Mouse (Mus musculus): Measurements from ENCODE around the gene Timm50. TPM values are rescaled to one million over a fixed set of nuclear protein-coding genes. Genes with fewer than 3 reads are reported as not detected.

The Timm50 gene
- 56.9 and 58.6 TPM in 2 replicates for polyA plus RNA-seq (2012; rRNA removed)

DNA sequence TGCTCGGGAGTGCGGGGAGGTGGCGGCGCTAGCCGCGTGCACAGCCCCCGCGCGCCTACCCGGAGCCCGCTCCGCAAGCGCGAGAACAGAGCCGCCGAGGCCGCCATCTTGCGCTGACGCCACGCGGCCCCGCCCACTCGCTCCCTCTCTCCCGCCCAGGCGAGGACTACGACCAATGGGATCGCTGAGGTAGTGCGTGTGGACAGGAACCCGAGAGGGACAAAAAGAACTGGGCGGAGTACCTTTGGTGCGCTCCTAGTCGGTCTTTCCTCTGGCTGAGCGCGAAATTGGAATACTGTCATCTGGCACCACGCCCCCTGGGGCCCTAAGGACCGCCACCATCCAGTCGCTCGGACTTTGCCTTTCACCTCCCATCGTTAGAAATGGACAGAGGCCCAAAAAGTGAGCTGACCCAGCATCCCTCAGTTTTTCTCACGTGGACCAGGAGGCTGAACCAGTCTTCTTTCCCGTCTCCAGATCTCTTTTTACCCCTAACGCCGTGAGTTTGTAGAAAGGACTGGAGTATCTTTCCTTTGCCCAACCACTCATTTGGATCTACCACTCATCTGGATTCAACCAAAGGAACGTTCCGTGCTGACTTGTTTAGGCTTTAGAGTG is at the start of gene Timm50:
Gene Timm50, minus strand, starts transcription at position 147 of the 618 bp plus-strand sequence.
- no peak within 1 kb of the TSS for H3K27ac ChIP-seq (ENCODE audit: insufficient read depth, low read length)
- TF ChIP-seq CTCF (IDR thresholded peaks at IDR 0.05; ENCODE audit: extremely low read depth, insufficient read depth, low read length) (no peak), POLR2A (IDR thresholded peaks at IDR 0.05; ENCODE audit: extremely low read depth, insufficient read depth, low read length) (peak; percentile 54; the same call in 1 of the 2 replicates)
- peak within 1 kb of the TSS; percentile 58 for H3K4me3 ChIP-seq (ENCODE audit: insufficient read depth, low read length)
- H3K4me1 ChIP-seq (ENCODE audit: control insufficient read depth, insufficient read depth, low read length): 0 out of 2 replicates have a peak, but pooled peaks cover 1% of the 10 kb centered on the region

- no peak for TF ChIP-seq CTCF (IDR thresholded peaks at IDR 0.05; ENCODE audit: extremely low read depth, insufficient read depth, low read length)
- TF ChIP-seq POLR2A (IDR thresholded peaks at IDR 0.05; ENCODE audit: extremely low read depth, insufficient read depth, low read length): no peak
- Histone ChIP-seq H3K4me3 (ENCODE audit: insufficient read depth, low read length) (no peak overlapping the region), H3K27ac (ENCODE audit: insufficient read depth, low read length) (no peak overlapping the region), H3K4me1 (ENCODE audit: control insufficient read depth, insufficient read depth, low read length) (no peaks in the 10 kb centered on the region)
Measured at GRCm38 (mm10) chr7:28360291-28360690, 48.4 kb upstream of the Timm50 start.

GRCm38 (mm10) chr7:28359854-28360253 is 48.0 kb upstream of the Timm50 start:
- TF ChIP-seq CTCF (IDR thresholded peaks at IDR 0.05; ENCODE audit: extremely low read depth, insufficient read depth, low read length) (no peak), POLR2A (IDR thresholded peaks at IDR 0.05; ENCODE audit: extremely low read depth, insufficient read depth, low read length) (no peak)
- H3K4me1 ChIP-seq (ENCODE audit: control insufficient read depth, insufficient read depth, low read length): no peaks in the 10 kb centered on the region
- no peak overlapping the region for H3K27ac ChIP-seq (ENCODE audit: insufficient read depth, low read length)
- H3K4me3 ChIP-seq (ENCODE audit: insufficient read depth, low read length): no peak overlapping the region

DNA sequence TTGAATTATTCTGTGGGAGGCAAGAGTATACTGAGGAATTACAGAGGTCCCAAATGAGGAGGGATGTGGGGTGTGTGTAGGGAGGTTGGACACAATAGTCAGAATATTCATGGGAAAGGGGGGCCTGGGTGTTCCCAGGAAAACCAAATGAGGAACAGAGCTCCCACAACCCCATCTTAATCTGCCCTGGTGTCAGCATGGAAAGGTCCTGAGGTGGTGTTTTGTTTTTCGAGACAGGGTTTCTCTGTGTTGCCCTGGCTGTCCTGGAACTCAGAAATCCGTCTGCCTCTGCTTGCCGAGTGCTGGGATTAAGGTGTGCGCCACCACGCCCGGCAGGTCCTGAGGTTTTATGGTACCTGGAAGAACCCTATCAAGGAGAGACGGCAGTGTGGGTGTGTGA is 46.6 kb upstream of the Timm50 start:
- Histone ChIP-seq H3K27ac (ENCODE audit: insufficient read depth, low read length) (no peak overlapping the region), H3K4me3 (ENCODE audit: insufficient read depth, low read length) (no peak overlapping the region), H3K4me1 (ENCODE audit: control insufficient read depth, insufficient read depth, low read length) (no peaks in the 10 kb centered on the region)
- TF ChIP-seq POLR2A (IDR thresholded peaks at IDR 0.05; ENCODE audit: extremely low read depth, insufficient read depth, low read length) (no peak), CTCF (IDR thresholded peaks at IDR 0.05; ENCODE audit: extremely low read depth, insufficient read depth, low read length) (no peak)

DNA sequence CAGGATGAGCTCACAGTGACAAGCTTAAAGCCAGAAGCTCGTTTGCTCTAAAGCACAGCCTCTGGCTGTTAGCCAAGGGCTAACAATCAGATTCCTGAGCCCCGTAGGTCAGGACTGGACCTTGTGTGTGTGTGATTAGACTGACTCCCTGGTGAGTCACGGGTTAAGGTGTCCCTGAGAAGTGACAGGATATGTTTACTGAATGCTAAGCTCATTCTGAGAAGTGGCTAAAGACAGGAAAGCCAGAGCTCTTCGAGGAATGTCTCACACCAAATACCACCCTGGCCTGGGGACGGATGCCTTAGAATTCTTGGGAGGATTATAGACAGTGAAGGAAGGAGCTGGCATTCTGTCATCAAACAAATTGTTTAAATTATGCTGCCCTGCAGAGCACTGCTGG is 46.1 kb upstream of the Timm50 start:
- H3K4me3 ChIP-seq (ENCODE audit: insufficient read depth, low read length): no peak overlapping the region
- no peak for TF ChIP-seq POLR2A (IDR thresholded peaks at IDR 0.05; ENCODE audit: extremely low read depth, insufficient read depth, low read length)
- H3K27ac ChIP-seq (ENCODE audit: insufficient read depth, low read length): no peak overlapping the region

GRCm38 (mm10) chr7:28356981-28357380 is 45.1 kb upstream of the Timm50 start:
- no peaks in the 10 kb centered on the region for H3K4me1 ChIP-seq (ENCODE audit: control insufficient read depth, insufficient read depth, low read length)
- H3K4me3 ChIP-seq (ENCODE audit: insufficient read depth, low read length): no peak overlapping the region
- no peak overlapping the region for H3K27ac ChIP-seq (ENCODE audit: insufficient read depth, low read length)
- TF ChIP-seq CTCF (IDR thresholded peaks at IDR 0.05; ENCODE audit: extremely low read depth, insufficient read depth, low read length) (no peak), POLR2A (IDR thresholded peaks at IDR 0.05; ENCODE audit: extremely low read depth, insufficient read depth, low read length) (no peak)

More for the DNA sequence above, 46.1 kb upstream of the Timm50 start:
- no peaks in the 10 kb centered on the region for H3K4me1 ChIP-seq (ENCODE audit: control insufficient read depth, insufficient read depth, low read length)

GRCm38 (mm10) chr7:28355221-28355620 is 43.3 kb upstream of the Timm50 start:
- Histone ChIP-seq H3K27ac (ENCODE audit: insufficient read depth, low read length) (no peak overlapping the region), H3K4me3 (ENCODE audit: insufficient read depth, low read length) (no peak overlapping the region), H3K4me1 (ENCODE audit: control insufficient read depth, insufficient read depth, low read length) (no peaks in the 10 kb centered on the region)
- TF ChIP-seq POLR2A (IDR thresholded peaks at IDR 0.05; ENCODE audit: extremely low read depth, insufficient read depth, low read length) (no peak), CTCF (IDR thresholded peaks at IDR 0.05; ENCODE audit: extremely low read depth, insufficient read depth, low read length) (no peak)

GRCm38 (mm10) chr7:28354596-28354995 is 42.7 kb upstream of the Timm50 start:
- Histone ChIP-seq H3K4me3 (ENCODE audit: insufficient read depth, low read length) (no peak overlapping the region), H3K27ac (ENCODE audit: insufficient read depth, low read length) (no peak overlapping the region), H3K4me1 (ENCODE audit: control insufficient read depth, insufficient read depth, low read length) (no peaks in the 10 kb centered on the region)
- no peak for TF ChIP-seq POLR2A (IDR thresholded peaks at IDR 0.05; ENCODE audit: extremely low read depth, insufficient read depth, low read length)
- TF ChIP-seq CTCF (IDR thresholded peaks at IDR 0.05; ENCODE audit: extremely low read depth, insufficient read depth, low read length): no peak

- H3K4me1 ChIP-seq (ENCODE audit: control insufficient read depth, insufficient read depth, low read length): no peaks in the 10 kb centered on the region
- TF ChIP-seq POLR2A (IDR thresholded peaks at IDR 0.05; ENCODE audit: extremely low read depth, insufficient read depth, low read length) (no peak), CTCF (IDR thresholded peaks at IDR 0.05; ENCODE audit: extremely low read depth, insufficient read depth, low read length) (no peak)
- no peak overlapping the region for H3K4me3 ChIP-seq (ENCODE audit: insufficient read depth, low read length)
- no peak overlapping the region for H3K27ac ChIP-seq (ENCODE audit: insufficient read depth, low read length)
Measured at GRCm38 (mm10) chr7:28354113-28354581, 42.3 kb upstream of the Timm50 start.

GRCm38 (mm10) chr7:28353267-28353666 is 41.4 kb upstream of the Timm50 start:
- no peaks in the 10 kb centered on the region for H3K4me1 ChIP-seq (ENCODE audit: control insufficient read depth, insufficient read depth, low read length)
- no peak for TF ChIP-seq POLR2A (IDR thresholded peaks at IDR 0.05; ENCODE audit: extremely low read depth, insufficient read depth, low read length)
- TF ChIP-seq CTCF (IDR thresholded peaks at IDR 0.05; ENCODE audit: extremely low read depth, insufficient read depth, low read length): no peak
- H3K27ac ChIP-seq (ENCODE audit: insufficient read depth, low read length): no peak overlapping the region
- no peak overlapping the region for H3K4me3 ChIP-seq (ENCODE audit: insufficient read depth, low read length)
